Mouse (Mus musculus) hindbrain, embryonic 11.5 days (tissue): Measurements from ENCODE around the gene Git1. TPM values are rescaled to one million over a fixed set of nuclear protein-coding genes. Genes with fewer than 3 reads are reported as not detected.

Experiments used
- ATAC-seq: fragments of 200-750 bp; cut with Nextera tagmentation; 2 replicates; pipeline ENCODE4 v1.8.0; 2017; ENCODE audit warnings: mild to moderate bottlenecking, moderate TSS enrichment, moderate library complexity; ENCODE audit not compliant: low FRiP score
- DNase-seq: peaks from one replicate; pipeline ENCODE4 v3.0.0-alpha.2; 2015; ENCODE audit warnings: low spot score
- H3K27ac ChIP-seq: fragments of 300-500 bp; sonication (generic); 2 replicates; pipeline ENCODE4 v1.5.1; 2014; ENCODE audit warnings: mild to moderate bottlenecking, low read depth, low read length
- H3K27me3 ChIP-seq: fragments of 300-500 bp; sonication (generic); 2 replicates; pipeline ENCODE4 v1.6.1; 2014; ENCODE audit warnings: mild to moderate bottlenecking, low read length, moderate library complexity, mixed read lengths; ENCODE audit not compliant: control insufficient read depth, insufficient read depth
- H3K36me3 ChIP-seq: fragments of 300-500 bp; sonication (generic); 2 replicates; pipeline ENCODE4 v1.6.1; 2014; ENCODE audit warnings: mild to moderate bottlenecking, low read length, moderate library complexity, mixed read lengths; ENCODE audit not compliant: control insufficient read depth, insufficient read depth
- H3K4me1 ChIP-seq: fragments of 300-500 bp; sonication (generic); replicated peaks from 2 replicates; pipeline ENCODE4 v1.6.1; 2014; ENCODE audit warnings: low read length, mixed read lengths; ENCODE audit not compliant: control insufficient read depth, insufficient read depth
- H3K4me2 ChIP-seq: fragments of 300-500 bp; sonication (generic); replicated peaks from 2 replicates; pipeline ENCODE4 v1.6.1; 2014; ENCODE audit warnings: mild to moderate bottlenecking, low read depth, low read length
- H3K4me3 ChIP-seq: fragments of 300-500 bp; sonication (generic); 2 replicates; pipeline ENCODE4 v1.5.1; 2014; ENCODE audit warnings: low read depth, low read length
- H3K9ac ChIP-seq: fragments of 300-500 bp; sonication (generic); 2 replicates; pipeline ENCODE4 v1.6.1; 2014; ENCODE audit warnings: low read depth, low read length
- H3K9me3 ChIP-seq: fragments of 300-500 bp; sonication (generic); 2 replicates; pipeline ENCODE4 v1.6.1; 2016; ENCODE audit warnings: low read length; ENCODE audit not compliant: control insufficient read depth
- WGBS: fragments of 180-500 bp; shearing (Covaris S2); extraction: QIAGEN DNeasy Blood & Tissue Kit; methylation state at CpG from one replicate; pipeline ENCODE4 v1.1.7; 2014; 5-methylcytosine and 5-hydroxymethylcytosine counted together
- polyA plus RNA-seq: library from polyadenylated mRNA; unstranded; fragments of >200 nt; fragmentation: Nextera tagmentation; extraction: Ambion mirVana; gene quantifications from 2 replicates; pipeline ENCODE4 v1.2.1, GENCODE M21; 2014

Git1 gene
- polyA plus RNA-seq, 1 experiment from 2014 or later = 18.6 TPM

DNA sequence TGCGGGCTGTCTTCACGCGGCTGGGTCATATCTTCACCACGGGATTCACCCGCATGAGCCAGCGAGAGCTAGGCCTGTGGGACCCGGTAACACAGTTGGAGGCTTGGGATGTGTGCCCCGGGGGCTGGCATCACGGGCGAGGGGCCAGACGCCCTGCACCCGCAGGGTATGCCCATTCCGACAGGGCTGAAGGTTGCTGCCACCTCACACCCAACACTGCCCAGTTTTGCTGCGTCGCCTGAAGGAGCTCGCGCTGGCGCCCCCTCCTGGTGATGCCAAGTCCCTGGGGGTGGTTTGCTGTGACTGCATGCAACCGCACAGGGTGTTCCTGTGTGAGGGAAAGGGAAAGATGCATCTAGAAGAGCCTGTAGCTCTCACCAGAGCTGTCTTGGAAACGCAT is 25.6 kb upstream of the Git1 start:
- no peaks in the 10 kb centered on the region for H3K9me3 ChIP-seq
- peaks cover 25% of the 10 kb centered on the region for H3K27me3 ChIP-seq
- 0 out of 2 replicates have a peak, but pooled peaks cover 6% of the 10 kb centered on the region for H3K4me1 ChIP-seq
- no peak overlapping the region for H3K27ac ChIP-seq
- 15% methylated on average over 17 of the region's 20 CpGs for WGBS
- H3K36me3 ChIP-seq = peaks cover 4% of the 10 kb centered on the region; the same call in 1 of the 2 replicates
- H3K4me2 ChIP-seq = no peak overlapping the region; the same call in 1 of the 2 replicates
- no peak overlapping the region for H3K4me3 ChIP-seq
- ATAC-seq (no peak), DNase-seq (peak; percentile 78)
- H3K9ac ChIP-seq = no peak overlapping the region

DNA sequence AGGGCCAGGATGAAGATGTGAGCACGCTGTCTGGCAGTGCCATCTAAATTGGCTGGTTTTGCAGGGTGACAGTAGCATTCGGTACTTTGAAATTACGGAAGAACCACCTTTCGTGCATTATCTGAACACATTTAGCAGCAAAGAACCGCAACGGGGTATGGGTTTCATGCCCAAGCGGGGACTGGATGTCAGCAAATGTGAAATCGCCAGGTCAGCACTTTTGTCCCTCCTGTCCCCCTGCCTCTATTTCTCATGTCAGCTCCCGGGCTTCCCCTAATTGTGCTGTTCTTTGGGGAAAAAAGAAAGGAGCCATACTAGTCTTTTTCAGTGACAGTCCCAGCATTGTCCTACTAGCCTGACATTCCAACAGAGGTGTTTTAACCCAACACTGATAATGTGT is 25.0 kb upstream of the Git1 start:
- H3K27ac ChIP-seq = no peak overlapping the region
- H3K9me3 ChIP-seq = no peaks in the 10 kb centered on the region
- H3K9ac ChIP-seq = no peak overlapping the region
- no peak overlapping the region for H3K4me3 ChIP-seq
- H3K27me3 ChIP-seq = peaks cover 21% of the 10 kb centered on the region
- no peak overlapping the region for H3K4me2 ChIP-seq
- no peak for DNase-seq
- 0 out of 2 replicates have a peak, but pooled peaks cover 6% of the 10 kb centered on the region for H3K4me1 ChIP-seq
- no peak for ATAC-seq
- peaks cover 4% of the 10 kb centered on the region; the same call in 1 of the 2 replicates for H3K36me3 ChIP-seq
- 85% methylated on average over 9 of the region's 9 CpGs for WGBS

DNA sequence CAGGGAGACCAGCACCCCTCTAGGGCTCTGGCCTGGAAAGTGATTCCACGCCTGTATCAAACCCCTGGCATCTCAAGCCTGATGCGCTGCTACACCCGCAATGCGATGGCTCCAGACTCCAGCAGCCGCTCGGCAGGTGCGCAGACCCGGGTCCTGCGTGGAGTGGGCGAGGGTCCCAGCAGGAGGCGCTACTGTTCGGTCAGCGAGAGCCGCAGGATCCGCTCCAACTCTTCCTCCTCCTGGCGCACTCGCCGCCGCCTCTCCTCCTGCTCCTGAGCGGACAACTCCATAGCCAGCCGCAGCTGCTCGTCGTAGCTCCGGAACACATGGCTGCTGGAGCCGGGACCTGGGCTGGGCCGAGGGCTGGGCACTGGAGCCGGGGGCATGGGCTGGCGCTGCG is 22.0 kb upstream of the Git1 start:
- Histone ChIP-seq H3K9me3 (no peaks in the 10 kb centered on the region), H3K27me3 (peaks cover 17% of the 10 kb centered on the region), H3K4me3 (no peak overlapping the region), H3K36me3 (peaks cover 4% of the 10 kb centered on the region; the same call in 1 of the 2 replicates), H3K4me2 (no peak overlapping the region), H3K9ac (no peak overlapping the region), H3K4me1 (0 out of 2 replicates have a peak, but pooled peaks cover 6% of the 10 kb centered on the region), H3K27ac (no peak overlapping the region)
- no peak for ATAC-seq
- DNase-seq = no peak
- WGBS = 69% methylated on average over 25 of the region's 29 CpGs

DNA sequence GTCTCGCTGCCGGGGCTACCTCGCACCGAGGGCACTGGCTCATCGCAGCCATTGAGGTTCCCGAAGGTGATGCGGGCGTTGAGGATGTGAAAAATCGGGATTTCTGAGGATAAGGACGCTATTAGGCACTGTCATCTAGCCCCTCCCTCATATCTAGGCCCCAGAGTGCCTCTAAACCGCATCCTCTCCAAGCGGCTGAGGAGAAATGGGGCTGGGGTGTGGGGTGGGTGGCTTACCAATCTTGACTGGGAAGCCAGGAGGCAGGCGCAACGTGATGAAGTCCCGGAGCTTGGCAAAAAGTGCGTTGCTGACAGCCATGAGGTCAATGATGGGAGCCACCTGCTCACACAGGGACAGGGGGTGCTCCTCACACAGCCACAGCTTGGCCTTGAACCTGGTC is 20.6 kb upstream of the Git1 start:
- DNase-seq (no peak), ATAC-seq (no peak)
- H3K9me3 ChIP-seq = no peaks in the 10 kb centered on the region
- peaks cover 3% of the 10 kb centered on the region; the same call in 1 of the 2 replicates for H3K27me3 ChIP-seq
- H3K9ac ChIP-seq = no peak overlapping the region
- H3K27ac ChIP-seq = no peak overlapping the region
- H3K36me3 ChIP-seq = peaks cover 4% of the 10 kb centered on the region; the same call in 1 of the 2 replicates
- 0 out of 2 replicates have a peak, but pooled peaks cover 2% of the 10 kb centered on the region for H3K4me1 ChIP-seq
- no peak overlapping the region for H3K4me2 ChIP-seq
- WGBS = 91% methylated on average over 16 of the region's 16 CpGs
- no peak overlapping the region for H3K4me3 ChIP-seq

DNA sequence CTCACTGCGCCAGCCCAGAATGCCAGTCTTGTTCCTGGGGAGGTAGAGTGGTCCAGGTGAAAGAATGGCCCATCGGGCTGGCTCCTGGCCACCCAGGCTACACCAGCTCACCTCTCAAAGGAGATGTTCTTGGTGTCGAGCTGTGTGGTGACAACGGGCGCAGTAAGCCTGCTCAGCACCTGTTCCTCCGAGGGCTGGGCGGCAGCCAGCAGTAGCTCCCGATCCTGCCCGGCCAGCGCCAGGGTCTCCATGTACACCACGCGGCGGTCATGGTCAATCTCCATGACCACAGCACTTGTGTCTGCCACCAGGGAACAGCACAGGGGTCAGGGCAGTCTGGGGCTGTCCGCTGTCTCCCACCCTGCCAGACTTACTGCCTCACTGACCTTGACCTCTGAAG is 17.1 kb upstream of the Git1 start:
- peaks cover 4% of the 10 kb centered on the region; the same call in 1 of the 2 replicates for H3K36me3 ChIP-seq

DNA sequence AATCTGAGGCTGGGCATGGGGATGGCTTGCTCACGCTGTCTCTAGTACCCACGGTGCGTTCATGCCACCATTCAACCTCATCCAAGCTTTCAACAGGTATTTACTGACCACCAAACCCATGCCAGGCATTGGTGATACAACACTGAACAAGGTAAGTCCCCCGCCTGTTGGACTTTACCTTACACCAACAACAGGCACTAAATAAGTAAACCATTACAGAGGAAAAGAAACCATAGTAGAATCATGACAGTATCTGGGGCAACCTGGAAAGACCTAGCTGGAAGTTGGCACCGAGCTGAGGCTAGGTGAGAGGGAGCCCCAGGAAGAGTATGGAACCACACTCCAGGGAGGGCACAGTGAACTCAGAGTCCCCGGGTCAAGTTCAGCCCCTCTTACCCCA is 16.5 kb upstream of the Git1 start:
- 95% methylated on average over 6 of the region's 6 CpGs for WGBS
- no peak overlapping the region for H3K9ac ChIP-seq
- ATAC-seq (no peak), DNase-seq (no peak)
- H3K9me3 ChIP-seq = no peaks in the 10 kb centered on the region
- no peak overlapping the region for H3K27ac ChIP-seq
- no peaks in the 10 kb centered on the region for H3K36me3 ChIP-seq
- H3K4me2 ChIP-seq = no peak overlapping the region
- no peaks in the 10 kb centered on the region for H3K4me1 ChIP-seq
- no peak overlapping the region for H3K4me3 ChIP-seq
- H3K27me3 ChIP-seq = no peaks in the 10 kb centered on the region

More for the DNA sequence above, 17.1 kb upstream of the Git1 start:
- no peak overlapping the region for H3K4me3 ChIP-seq
- H3K9me3 ChIP-seq = no peaks in the 10 kb centered on the region
- H3K27ac ChIP-seq = no peak overlapping the region
- H3K9ac ChIP-seq = no peak overlapping the region
- no peak for ATAC-seq
- H3K4me2 ChIP-seq = no peak overlapping the region
- no peak for DNase-seq
- 93% methylated on average over 14 of the region's 14 CpGs for WGBS
- H3K4me1 ChIP-seq = no peaks in the 10 kb centered on the region
- H3K27me3 ChIP-seq = no peaks in the 10 kb centered on the region

DNA sequence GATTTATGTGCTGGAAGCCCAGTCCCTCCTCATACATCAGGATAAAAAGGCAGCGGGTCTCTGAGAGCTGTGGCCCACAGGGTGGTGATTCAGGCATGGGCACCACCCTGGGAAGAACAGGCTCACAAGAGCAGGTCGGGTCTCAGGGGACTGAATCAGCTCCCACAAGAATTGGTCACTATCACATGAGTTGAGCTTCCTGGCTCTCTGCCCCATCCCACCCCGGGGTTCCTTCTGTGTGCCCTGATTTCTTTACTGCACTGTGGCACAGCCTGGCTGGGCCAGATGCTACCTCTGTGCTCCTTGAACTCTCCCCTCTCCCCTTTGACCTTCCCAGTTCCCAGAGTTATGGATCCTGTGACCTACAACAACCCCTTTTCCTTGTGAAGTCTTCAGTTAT is 10.3 kb upstream of the Git1 start:
- no peaks in the 10 kb centered on the region for H3K9me3 ChIP-seq
- H3K27me3 ChIP-seq = no peaks in the 10 kb centered on the region
- DNase-seq (no peak), ATAC-seq (no peak)
- WGBS = 67% methylated on average over 3 of the region's 3 CpGs
- no peak overlapping the region for H3K4me3 ChIP-seq
- H3K27ac ChIP-seq = no peak overlapping the region
- no peaks in the 10 kb centered on the region for H3K36me3 ChIP-seq
- H3K4me1 ChIP-seq = peaks cover 13% of the 10 kb centered on the region
- no peak overlapping the region for H3K9ac ChIP-seq
- no peak overlapping the region for H3K4me2 ChIP-seq

DNA sequence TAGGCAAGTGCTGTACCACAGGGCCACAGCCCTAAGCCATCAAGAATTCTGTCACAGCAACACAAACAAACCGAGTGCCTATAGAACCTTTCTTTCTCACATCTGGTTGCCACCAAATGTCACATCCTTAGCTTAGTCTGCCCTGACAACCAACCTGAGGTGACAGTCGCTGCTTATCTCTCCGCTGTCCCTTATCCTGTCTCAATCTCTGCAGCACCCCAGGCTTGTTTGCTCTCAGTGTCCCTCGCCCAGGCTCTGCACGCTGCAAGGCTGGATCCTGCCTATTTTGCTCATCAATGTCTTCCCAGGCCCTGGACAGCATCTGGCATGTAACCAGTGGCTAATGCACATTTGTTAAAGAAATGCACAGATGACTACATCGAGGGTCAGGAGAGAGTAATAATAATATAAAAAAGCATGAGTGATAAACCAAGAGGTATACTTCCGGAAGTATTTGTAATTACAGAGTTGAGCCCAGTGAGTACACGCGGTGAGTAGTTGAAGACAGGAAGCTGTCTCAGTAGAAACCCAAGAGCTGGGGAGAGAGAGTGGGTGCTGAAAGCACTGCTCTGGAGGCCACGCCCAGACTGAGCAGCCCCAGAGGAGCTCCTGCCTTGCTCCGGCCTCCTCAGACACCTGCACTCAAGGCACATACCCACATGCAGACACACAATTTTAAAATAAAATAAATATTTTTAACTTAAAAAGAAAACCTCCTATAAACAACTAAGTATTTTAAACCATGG is 9.7 kb upstream of the Git1 start:
- Histone ChIP-seq H3K36me3 (no peaks in the 10 kb centered on the region), H3K27me3 (no peaks in the 10 kb centered on the region), H3K4me1 (peaks cover 17% of the 10 kb centered on the region), H3K9ac (no peak overlapping the region), H3K4me2 (no peak overlapping the region), H3K4me3 (no peak overlapping the region), H3K27ac (no peak overlapping the region), H3K9me3 (no peaks in the 10 kb centered on the region)
- ATAC-seq = no peak
- DNase-seq = no peak
- 66% methylated on average over 11 of the region's 11 CpGs for WGBS

DNA sequence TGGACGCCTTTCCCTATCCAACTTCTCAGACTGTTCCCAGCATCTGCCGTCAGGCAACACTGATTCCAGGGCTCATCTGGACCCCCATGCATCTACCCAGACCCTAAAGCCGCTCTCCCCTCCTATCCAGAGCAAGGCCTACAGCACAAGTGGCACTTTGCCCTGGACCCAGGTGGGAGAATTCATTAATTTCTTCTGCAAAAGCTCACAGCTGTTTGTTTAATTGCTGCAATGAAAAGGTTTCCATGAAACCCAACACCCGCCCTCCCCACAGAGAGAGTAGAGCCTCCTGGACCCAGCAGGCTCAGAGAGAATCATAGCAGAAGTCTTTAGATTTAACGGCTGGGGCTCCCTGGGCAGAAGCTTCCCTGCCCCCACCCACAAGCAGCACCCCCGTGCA is 8.1 kb upstream of the Git1 start:
- no peak overlapping the region for H3K9ac ChIP-seq
- ATAC-seq = no peak
- 0 out of 2 replicates have a peak overlapping the region, but pooled peaks have one; percentile 2 for H3K27ac ChIP-seq
- H3K4me1 ChIP-seq = peaks cover 19% of the 10 kb centered on the region
- H3K9me3 ChIP-seq = no peaks in the 10 kb centered on the region
- DNase-seq = no peak
- no peak overlapping the region for H3K4me3 ChIP-seq
- H3K4me2 ChIP-seq = no peak overlapping the region
- WGBS = 55% methylated on average over 6 of the region's 6 CpGs
- no peaks in the 10 kb centered on the region for H3K27me3 ChIP-seq
- no peaks in the 10 kb centered on the region for H3K36me3 ChIP-seq
